Mouse (Mus musculus): Measurements from ENCODE around the gene Igsf21.

The Igsf21 gene

DNA sequence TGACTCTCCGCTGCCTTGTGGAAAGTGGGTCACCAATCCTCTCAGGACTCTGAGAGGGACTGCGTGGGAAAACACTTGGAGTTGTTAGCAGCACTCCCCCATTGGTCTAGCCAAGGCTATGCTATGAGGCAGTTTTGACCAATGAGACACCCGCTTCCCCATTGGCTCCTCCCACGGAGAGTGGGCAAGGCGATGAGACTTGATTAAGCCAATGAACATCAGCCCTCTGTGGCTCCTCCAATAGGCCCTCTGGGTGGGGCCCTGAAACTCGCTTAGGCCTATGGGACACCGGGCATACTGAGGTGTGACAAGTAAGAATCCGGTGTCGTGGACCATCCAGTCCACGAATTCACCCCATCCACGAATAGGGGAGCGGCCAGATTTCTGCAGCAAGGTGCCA is 242.4 kb downstream of the Igsf21 start:
- in situ Hi-C loops (cut with MboI; ENCODE audit: unreplicated experiment in 2 of 2) = no loop called here

DNA sequence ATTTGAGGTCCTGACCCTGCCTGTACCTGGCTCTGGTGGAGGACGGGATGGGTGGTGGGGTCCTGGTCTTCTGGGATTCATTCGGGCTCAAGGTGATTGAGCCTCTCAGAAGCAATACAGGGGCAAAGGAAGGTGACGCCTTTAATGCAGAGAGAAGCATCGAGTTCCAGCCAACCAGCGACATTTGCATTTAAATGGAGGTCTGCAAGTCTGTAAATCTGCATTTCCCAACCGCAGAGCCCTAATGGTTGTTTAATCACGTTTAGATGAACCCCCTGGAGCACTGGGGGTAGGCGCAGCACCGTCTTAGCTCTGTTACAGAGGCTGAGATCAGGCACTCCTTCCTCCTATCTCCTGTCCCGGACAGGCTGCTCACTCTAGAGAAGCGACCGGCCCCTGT is 244.5 kb downstream of the Igsf21 start:
- in situ Hi-C loops (cut with MboI; ENCODE audit: unreplicated experiment in 2 of 2) = no loop called here

GRCm38 (mm10) chr4:140000911-140001310 is 245.7 kb downstream of the Igsf21 start:
- in situ Hi-C loops (cut with MboI; ENCODE audit: unreplicated experiment in 2 of 2) = no loop called here

DNA sequence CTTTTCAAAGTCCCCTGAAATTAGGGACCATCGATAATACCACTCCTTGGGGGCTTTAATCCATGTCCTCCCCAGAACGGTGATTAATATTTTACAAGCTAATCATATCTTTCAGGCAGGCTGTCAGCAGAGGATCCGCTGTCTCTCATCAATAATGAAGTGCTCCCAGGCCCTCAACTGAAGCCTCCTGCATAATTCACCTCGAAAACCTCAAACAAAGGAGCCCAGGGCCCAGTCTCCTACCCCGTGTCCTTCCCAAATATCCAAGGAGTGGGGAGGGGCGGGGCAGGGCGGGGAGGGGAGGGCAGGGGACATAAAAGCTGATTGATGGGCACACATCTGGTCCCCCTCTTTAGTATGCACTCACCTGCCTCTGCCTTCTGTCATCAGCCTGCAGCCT is 247.6 kb downstream of the Igsf21 start:
- in situ Hi-C loops (cut with MboI; ENCODE audit: unreplicated experiment in 2 of 2) = no loop called here

GRCm38 (mm10) chr4:139995659-139996058 is 250.9 kb downstream of the Igsf21 start:
- in situ Hi-C loops (cut with MboI; ENCODE audit: unreplicated experiment in 2 of 2) = no loop called here

- in situ Hi-C loops (cut with MboI; ENCODE audit: unreplicated experiment in 2 of 2) = no loop called here
Measured at GRCm38 (mm10) chr4:139993111-139993755, 253.4 kb downstream of the Igsf21 start.

GRCm38 (mm10) chr4:139986913-139987312 is 259.7 kb downstream of the Igsf21 start:
- in situ Hi-C loops (cut with MboI; ENCODE audit: unreplicated experiment in 2 of 2) = no loop called here

- in situ Hi-C loops (cut with MboI; ENCODE audit: unreplicated experiment in 2 of 2) = no loop called here
Measured at GRCm38 (mm10) chr4:139978716-139979115, 267.9 kb downstream of the Igsf21 start.

- in situ Hi-C loops (cut with MboI; ENCODE audit: unreplicated experiment in 2 of 2) = no loop called here
Measured at GRCm38 (mm10) chr4:139977308-139977781, 269.2 kb downstream of the Igsf21 start.
